Mouse (Mus musculus) kidney, postnatal 0 days (tissue): ENCODE measurements around the gene Gm40193. TPM values are rescaled to one million over a fixed set of nuclear protein-coding genes. Genes with fewer than 3 reads are reported as not detected.

Source experiments
- ATAC-seq: fragments of 200-750 bp; cut with Nextera tagmentation; replicated peaks from 2 replicates; pipeline ENCODE4 v1.8.0; 2017; ENCODE audit warnings: low read depth, moderate number of reproducible peaks, moderate TSS enrichment, moderate library complexity; ENCODE audit not compliant: low FRiP score
- DNase-seq: peaks from one replicate; pipeline ENCODE4 v3.0.0-alpha.2; 2016; ENCODE audit warnings: low spot score
- H3K27ac ChIP-seq: fragments of 300-500 bp; sonication (generic); 2 replicates; pipeline ENCODE4 v1.5.1; 2014; ENCODE audit warnings: mild to moderate bottlenecking
- H3K27me3 ChIP-seq: fragments of 300-500 bp; sonication (generic); 2 replicates; pipeline ENCODE4 v1.6.1; 2014; ENCODE audit warnings: low read length, mixed read lengths; ENCODE audit not compliant: insufficient read depth
- H3K36me3 ChIP-seq: fragments of 300-500 bp; sonication (generic); 2 replicates; pipeline ENCODE4 v1.6.1; 2014; ENCODE audit warnings: low read length, mixed read lengths; ENCODE audit not compliant: insufficient read depth
- H3K4me1 ChIP-seq: fragments of 300-500 bp; sonication (generic); replicated peaks from 2 replicates; pipeline ENCODE4 v1.6.1; 2014; ENCODE audit warnings: antibody characterized with exemption, low read length, mixed read lengths; ENCODE audit not compliant: insufficient read depth
- H3K4me2 ChIP-seq: fragments of 300-500 bp; sonication (generic); 2 replicates; pipeline ENCODE4 v1.6.1; 2014; ENCODE audit warnings: mild to moderate bottlenecking, low read length, moderate library complexity, mixed read lengths
- H3K4me3 ChIP-seq: fragments of 300-500 bp; sonication (generic); replicated peaks from 2 replicates; pipeline ENCODE4 v1.5.1; 2014; ENCODE audit warnings: low read depth, low read length
- H3K9ac ChIP-seq: fragments of 300-500 bp; sonication (generic); 2 replicates; pipeline ENCODE4 v1.6.1; 2014; ENCODE audit warnings: low read depth, low read length
- H3K9me3 ChIP-seq: fragments of 300-500 bp; sonication (generic); replicated peaks from 2 replicates; pipeline ENCODE4 v1.6.1; 2016; ENCODE audit warnings: low read length, inconsistent platforms, mixed read lengths
- CTCF ChIP-seq: IDR thresholded peaks from 2 replicates; pipeline ENCODE4 v1.5.1; 2016; ENCODE audit warnings: antibody characterized with exemption, low read depth, mild to moderate bottlenecking, moderate library complexity
- WGBS: fragments of 180-500 bp; shearing (Covaris S2); extraction: QIAGEN DNeasy Blood & Tissue Kit; methylation state at CpG from one replicate; pipeline ENCODE4 v1.1.7; 2014; 5-methylcytosine and 5-hydroxymethylcytosine counted together
- polyA plus RNA-seq: library from polyadenylated mRNA; unstranded; fragments of >200 nt; fragmentation: Nextera tagmentation; extraction: Ambion mirVana; gene quantifications from 2 replicates; pipeline ENCODE4 v1.2.1, GENCODE M21; 2015

Gm40193 gene
- polyA plus RNA-seq, result not detected in 2 replicates

DNA sequence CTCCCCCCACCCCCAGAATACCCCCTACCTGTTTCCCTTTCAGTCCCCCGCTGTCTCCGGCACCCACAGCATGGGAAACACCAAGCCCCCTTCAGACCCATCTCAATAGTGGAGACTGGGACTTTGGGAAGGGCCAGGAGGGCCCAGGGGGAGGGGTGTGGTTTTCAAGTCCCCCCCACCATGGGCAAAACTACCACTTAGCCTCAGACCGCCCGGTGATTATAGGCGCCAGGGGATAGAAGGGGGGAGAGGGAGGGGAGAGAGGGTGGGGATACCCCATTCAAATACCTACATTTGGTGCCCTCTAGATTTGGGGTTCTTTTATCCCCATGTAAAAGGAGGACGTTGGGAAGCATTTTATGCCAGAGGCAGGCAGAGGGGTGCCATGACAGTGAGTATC, at the start of gene Gm40193:
Gene Gm40193, minus strand, starts transcription at position 101 of the 400 bp plus-strand sequence.
- H3K4me2 ChIP-seq, result no peak within 1 kb of the TSS
- no peak within 1 kb of the TSS for H3K4me3 ChIP-seq
- no peak for DNase-seq
- ATAC-seq, result no peak
- no peaks in the 10 kb centered on the region for H3K9me3 ChIP-seq
- no peak within 1 kb of the TSS for H3K27ac ChIP-seq
- peaks cover 8% of the 10 kb centered on the region for H3K36me3 ChIP-seq
- no peaks in the 10 kb centered on the region for H3K4me1 ChIP-seq
- TF ChIP-seq CTCF, result no peak
- H3K27me3 ChIP-seq, result no peaks in the 10 kb centered on the region
- 85% methylated on average over 6 of the region's 6 CpGs for WGBS
- no peak within 1 kb of the TSS for H3K9ac ChIP-seq

DNA sequence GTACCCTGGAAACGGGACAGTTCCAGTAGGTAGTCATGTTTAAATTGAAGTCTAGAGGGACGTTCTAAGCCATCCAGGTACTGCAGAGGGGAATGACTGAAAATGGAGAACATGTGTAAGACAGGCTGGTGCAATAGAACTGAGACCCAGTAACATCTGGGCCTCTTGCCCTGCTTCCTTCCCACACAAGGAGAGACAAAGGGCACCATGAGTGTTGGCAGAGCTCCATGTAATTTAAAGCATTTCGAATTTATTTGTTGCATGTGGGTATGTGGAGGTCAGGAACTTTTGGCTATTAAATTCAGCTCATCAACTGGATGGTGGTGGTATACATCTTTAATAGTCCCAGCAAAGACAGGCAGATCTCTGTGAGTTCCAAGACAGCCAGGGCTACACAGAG, 49.5 kb upstream of the Gm40193 start:
- Histone ChIP-seq H3K27ac (no peak overlapping the region), H3K4me3 (no peak overlapping the region), H3K4me2 (no peak overlapping the region), H3K9ac (no peak overlapping the region), H3K9me3 (no peaks in the 10 kb centered on the region), H3K27me3 (no peaks in the 10 kb centered on the region), H3K36me3 (no peaks in the 10 kb centered on the region), H3K4me1 (peaks cover 45% of the 10 kb centered on the region)
- DNase-seq (no peak), ATAC-seq (no peak)
- no peak for TF ChIP-seq CTCF
- WGBS, result 45% methylated on average over 3 of the region's 3 CpGs

DNA sequence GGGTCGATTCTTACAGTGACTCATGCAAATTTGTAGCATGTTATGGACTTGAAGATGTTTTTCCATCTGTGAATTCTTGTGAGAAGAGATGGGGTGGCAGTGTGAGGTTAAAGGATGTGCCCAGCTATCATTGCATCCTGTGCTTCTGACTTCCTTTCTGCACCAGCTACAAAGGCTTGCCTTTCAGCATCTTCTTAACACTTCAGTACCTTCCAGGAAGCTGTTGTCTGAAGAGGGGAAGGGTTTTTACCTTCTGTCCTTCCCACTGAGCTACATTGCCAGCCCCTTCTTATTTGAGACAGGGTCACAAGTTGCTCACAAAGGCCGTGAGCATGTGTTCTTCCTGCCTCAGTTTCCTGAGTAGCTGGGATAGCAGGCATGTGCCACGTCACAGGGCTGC, 48.2 kb upstream of the Gm40193 start:
- no peak overlapping the region for H3K4me2 ChIP-seq
- H3K9ac ChIP-seq, result no peak overlapping the region
- no peaks in the 10 kb centered on the region for H3K9me3 ChIP-seq
- WGBS, result 69% methylated on average over 3 of the region's 3 CpGs
- ATAC-seq, result no peak
- no peaks in the 10 kb centered on the region for H3K27me3 ChIP-seq
- H3K27ac ChIP-seq, result no peak overlapping the region
- peaks cover 46% of the 10 kb centered on the region for H3K4me1 ChIP-seq
- TF ChIP-seq CTCF, result no peak
- no peaks in the 10 kb centered on the region for H3K36me3 ChIP-seq
- DNase-seq, result no peak
- H3K4me3 ChIP-seq, result no peak overlapping the region

DNA sequence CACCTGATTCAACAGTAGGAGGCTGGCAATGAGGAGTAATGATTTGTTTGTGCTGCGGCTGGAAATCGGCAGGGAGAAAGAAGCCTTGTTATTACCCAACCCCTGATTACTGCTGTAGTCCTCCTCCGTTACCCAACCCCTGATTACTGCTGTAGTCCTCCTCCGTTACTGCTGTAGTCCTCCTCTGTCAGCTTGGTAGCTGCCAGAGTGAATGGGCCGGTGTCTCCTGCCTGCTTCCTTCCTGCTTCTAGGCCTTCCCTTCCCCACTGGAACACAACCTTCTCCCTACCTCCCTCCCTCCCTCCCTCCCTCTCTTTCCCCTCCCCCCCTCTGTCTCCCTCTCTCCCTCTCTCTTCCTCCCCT, 47.6 kb upstream of the Gm40193 start:
- no peak overlapping the region for H3K4me3 ChIP-seq
- H3K4me1 ChIP-seq, result peaks cover 41% of the 10 kb centered on the region
- no peaks in the 10 kb centered on the region for H3K9me3 ChIP-seq
- H3K36me3 ChIP-seq, result no peaks in the 10 kb centered on the region
- no peak for DNase-seq
- H3K27ac ChIP-seq, result no peak overlapping the region; the same call in 1 of the 2 replicates
- H3K4me2 ChIP-seq, result no peak overlapping the region
- no peaks in the 10 kb centered on the region for H3K27me3 ChIP-seq
- ATAC-seq, result no peak
- TF ChIP-seq CTCF, result no peak
- no peak overlapping the region for H3K9ac ChIP-seq
- 35% methylated on average over 5 of the region's 5 CpGs for WGBS

- TF ChIP-seq CTCF, result no peak
- Histone ChIP-seq H3K4me2 (no peak overlapping the region), H3K27ac (no peak overlapping the region; the same call in 1 of the 2 replicates), H3K36me3 (no peaks in the 10 kb centered on the region), H3K9me3 (no peaks in the 10 kb centered on the region), H3K9ac (no peak overlapping the region), H3K4me3 (no peak overlapping the region), H3K4me1 (peaks cover 36% of the 10 kb centered on the region), H3K27me3 (no peaks in the 10 kb centered on the region)
- no peak for DNase-seq
- 78% methylated on average over 9 of the region's 9 CpGs for WGBS
- ATAC-seq, result no peak
Observed at GRCm38 (mm10) chr11:70579710-70580357, 47.1 kb upstream of the Gm40193 start.

GRCm38 (mm10) chr11:70578962-70579361, 46.2 kb upstream of the Gm40193 start:
- WGBS, result 80% methylated on average over 6 of the region's 6 CpGs
- Histone ChIP-seq H3K4me2 (no peak overlapping the region), H3K4me3 (no peak overlapping the region), H3K9me3 (no peaks in the 10 kb centered on the region), H3K27ac (no peak overlapping the region), H3K27me3 (no peaks in the 10 kb centered on the region), H3K9ac (no peak overlapping the region), H3K36me3 (no peaks in the 10 kb centered on the region), H3K4me1 (peaks cover 27% of the 10 kb centered on the region)
- ATAC-seq, result no peak
- TF ChIP-seq CTCF, result no peak
- no peak for DNase-seq

DNA sequence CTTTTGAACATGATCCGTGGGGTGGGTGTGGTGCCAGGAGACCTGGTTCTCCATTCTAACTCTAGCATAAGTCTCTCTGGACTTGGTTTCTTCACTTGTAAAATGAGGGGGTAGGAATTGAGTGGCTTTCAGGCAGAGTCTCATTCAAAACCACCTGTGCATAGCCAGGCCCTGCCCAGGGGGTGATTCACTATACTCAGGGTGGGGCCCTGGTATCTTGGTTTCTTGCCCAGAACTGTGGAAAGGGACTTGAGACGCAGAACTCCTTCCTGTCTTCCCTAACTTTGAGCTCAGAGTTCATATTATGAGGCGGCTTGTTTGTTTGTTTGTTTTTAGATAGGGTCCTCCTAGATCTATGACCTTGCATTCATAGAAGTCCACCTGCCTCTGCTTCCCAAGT, 44.5 kb upstream of the Gm40193 start:
- Histone ChIP-seq H3K27me3 (no peaks in the 10 kb centered on the region), H3K27ac (no peak overlapping the region), H3K4me2 (no peak overlapping the region), H3K9ac (no peak overlapping the region), H3K36me3 (no peaks in the 10 kb centered on the region), H3K4me3 (no peak overlapping the region), H3K9me3 (no peaks in the 10 kb centered on the region), H3K4me1 (peaks cover 32% of the 10 kb centered on the region)
- 52% methylated on average over 3 of the region's 3 CpGs for WGBS
- TF ChIP-seq CTCF, result no peak
- no peak for DNase-seq
- ATAC-seq, result no peak
